Mouse (Mus musculus): ENCODE data around the gene Usp29.

GRCm38 (mm10) chr7:6814971-6815370 is 84.6 kb downstream of the Usp29 start:
- TF ChIP-seq GATA1 (IDR thresholded peaks at IDR 0.05; ENCODE audit: low read length) = no peak
- no peak for TF ChIP-seq TAL1 (IDR thresholded peaks at IDR 0.05; ENCODE audit: low read length)

Data from erythroblast, embryonic 14.5 days (primary cell).